Mouse (Mus musculus): Measurements from ENCODE around the gene Gabpb2.
A peak's percentile ranks its signal among the peaks of the same experiment; 100 is the strongest.

The Gabpb2 gene

GRCm38 (mm10) chr3:95217255-95218134 lies at the start of gene Gabpb2:
TSS of gene Gabpb2 (minus strand) at chr3:95217916.
- peak; percentile 87 for DNase-seq (ENCODE audit: low read depth, low spot score)

- DNase-seq (ENCODE audit: low read depth, low spot score): no peak
These were observed 48.3 kb upstream of the Gabpb2 start for GRCm38 (mm10) chr3:95266052-95266451.

GRCm38 (mm10) chr3:95264724-95265123 lies 47.0 kb upstream of the Gabpb2 start:
- no peak for DNase-seq (ENCODE audit: low read depth, low spot score)

DNA sequence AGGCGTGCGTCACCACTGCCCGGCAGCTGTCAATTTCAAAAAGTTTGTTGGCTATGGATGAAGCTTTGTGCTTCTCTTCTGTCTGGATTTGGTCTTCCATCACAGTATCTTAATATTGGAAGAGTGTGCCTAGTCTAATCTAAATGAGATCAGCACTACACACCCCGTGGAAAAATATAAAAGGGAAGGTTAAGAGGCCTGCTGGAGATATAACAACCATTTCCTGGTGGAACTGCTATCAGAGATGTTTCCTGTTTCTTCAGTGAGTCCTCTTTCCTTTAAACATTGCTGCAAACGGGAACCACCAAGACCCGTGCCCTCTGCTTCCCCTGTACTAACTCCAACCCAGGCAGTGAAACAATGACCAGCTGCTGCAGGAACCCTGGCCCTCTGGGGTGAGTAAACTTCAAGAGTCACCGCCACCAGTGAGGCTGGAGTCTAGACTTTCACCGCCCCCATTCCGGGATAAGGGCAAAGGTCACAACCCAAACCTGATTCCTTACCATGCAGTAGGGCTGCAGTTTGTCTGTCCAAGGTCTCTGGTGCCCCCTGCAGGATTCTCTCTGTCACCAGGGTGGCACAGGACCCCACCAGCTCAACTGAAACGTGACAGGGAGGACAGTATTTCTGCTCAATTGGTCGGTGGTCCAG lies 45.5 kb upstream of the Gabpb2 start:
- DNase-seq (ENCODE audit: low read depth, low spot score): no peak

DNA sequence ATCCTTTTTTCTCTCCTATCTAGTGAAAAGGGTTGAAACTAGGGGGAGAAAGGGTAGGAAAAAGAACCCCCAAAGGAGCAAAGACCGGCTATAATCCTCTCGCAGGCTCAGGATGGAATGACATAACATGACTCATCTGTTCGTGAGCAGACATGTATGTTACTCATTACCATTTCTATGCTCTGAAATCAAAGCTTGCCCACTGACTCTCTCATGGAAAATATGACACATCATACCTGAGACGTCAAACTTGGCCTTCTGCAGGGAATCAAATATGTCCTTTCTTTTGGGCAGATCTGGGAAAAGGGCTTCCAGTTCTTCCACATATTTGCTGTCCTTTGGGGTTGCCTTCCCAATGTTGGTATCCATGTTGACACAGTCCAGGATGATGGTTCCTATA lies 44.3 kb upstream of the Gabpb2 start:
- DNase-seq (ENCODE audit: low read depth, low spot score): no peak

- DNase-seq (ENCODE audit: low read depth, low spot score): no peak
These were observed 39.2 kb upstream of the Gabpb2 start for GRCm38 (mm10) chr3:95256931-95257330.

- DNase-seq (ENCODE audit: low read depth, low spot score): no peak
These were observed 33.2 kb upstream of the Gabpb2 start, which contains the start of gene Bnipl for GRCm38 (mm10) chr3:95250783-95251424. TSS of gene Bnipl (minus strand) at chr3:95251193.

DNA sequence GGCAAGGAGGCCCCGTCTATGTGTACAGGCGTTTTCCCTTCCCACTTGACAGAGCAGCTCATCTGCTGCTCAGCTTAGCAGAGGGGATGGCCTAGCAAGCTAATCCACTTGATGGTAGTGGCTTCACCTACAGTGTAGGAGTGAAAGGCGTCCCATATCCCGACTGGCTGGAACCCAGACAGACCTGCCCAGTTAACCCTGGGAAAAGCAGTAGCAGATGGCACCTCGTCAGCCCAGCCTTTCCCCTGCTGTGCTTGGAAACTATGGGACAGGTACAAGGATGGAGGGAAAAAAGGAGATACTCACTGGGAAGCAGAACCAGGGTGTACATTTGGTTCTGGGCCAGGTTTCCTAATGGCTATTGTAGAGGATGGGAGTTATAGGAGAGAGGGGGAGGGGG lies 32.6 kb upstream of the Gabpb2 start:
- no peak for DNase-seq (ENCODE audit: low read depth, low spot score)

- DNase-seq (ENCODE audit: low read depth, low spot score): no peak
These were observed 30.1 kb upstream of the Gabpb2 start for GRCm38 (mm10) chr3:95247660-95248336.

- DNase-seq (ENCODE audit: low read depth, low spot score): no peak
These were observed 28.9 kb upstream of the Gabpb2 start for GRCm38 (mm10) chr3:95246465-95247231.

GRCm38 (mm10) chr3:95243086-95243485 lies 25.4 kb upstream of the Gabpb2 start:
- no peak for DNase-seq (ENCODE audit: low read depth, low spot score)

GRCm38 (mm10) chr3:95241498-95241897 lies 23.8 kb upstream of the Gabpb2 start, which contains the start of gene Gm128:
TSS of gene Gm128 (minus strand) at chr3:95241598.
- DNase-seq (ENCODE audit: low read depth, low spot score): no peak

DNA sequence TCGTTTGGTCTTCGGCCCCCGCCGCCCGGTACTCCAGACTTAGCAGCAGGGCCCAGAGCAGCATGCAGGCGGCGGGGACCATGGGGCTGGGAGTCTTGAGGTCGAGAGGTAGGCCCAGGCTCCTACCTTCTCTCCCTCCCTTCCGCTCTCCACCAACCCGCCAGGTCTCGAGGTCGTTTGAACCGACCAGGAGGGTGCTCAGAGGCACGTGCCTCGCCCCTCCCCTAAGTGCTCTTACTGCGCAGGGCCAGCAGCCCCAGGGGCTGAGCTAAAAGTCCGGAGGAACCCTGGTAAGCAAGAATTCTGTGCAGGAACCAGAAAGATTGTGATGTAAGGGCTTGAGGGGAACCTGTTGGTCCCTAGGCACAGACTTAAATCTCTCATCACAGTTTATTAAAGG lies 23.2 kb upstream of the Gabpb2 start:
- DNase-seq (ENCODE audit: low read depth, low spot score): no peak

GRCm38 (mm10) chr3:95239971-95240370 lies 22.3 kb upstream of the Gabpb2 start:
- DNase-seq (ENCODE audit: low read depth, low spot score): no peak

DNA sequence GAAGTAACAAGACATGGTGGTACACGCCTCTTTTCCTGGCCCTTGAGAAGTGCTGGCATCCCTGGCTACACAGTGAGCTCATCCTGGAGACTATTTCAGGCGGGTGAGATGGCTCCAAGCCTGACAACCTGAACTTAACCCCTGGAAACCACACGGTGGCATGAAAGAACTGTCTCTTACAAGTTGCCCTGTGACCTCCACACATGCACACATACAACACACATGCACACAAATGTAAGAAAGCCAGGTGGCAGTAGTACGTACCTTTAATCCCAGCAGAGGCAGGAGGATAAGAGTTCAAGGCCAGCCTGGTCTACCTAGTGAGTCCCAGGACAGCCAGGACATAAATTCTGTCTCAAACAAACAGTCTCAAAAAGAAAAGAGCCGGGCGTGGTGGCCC lies 21.3 kb upstream of the Gabpb2 start:
- no peak for DNase-seq (ENCODE audit: low read depth, low spot score)

DNA sequence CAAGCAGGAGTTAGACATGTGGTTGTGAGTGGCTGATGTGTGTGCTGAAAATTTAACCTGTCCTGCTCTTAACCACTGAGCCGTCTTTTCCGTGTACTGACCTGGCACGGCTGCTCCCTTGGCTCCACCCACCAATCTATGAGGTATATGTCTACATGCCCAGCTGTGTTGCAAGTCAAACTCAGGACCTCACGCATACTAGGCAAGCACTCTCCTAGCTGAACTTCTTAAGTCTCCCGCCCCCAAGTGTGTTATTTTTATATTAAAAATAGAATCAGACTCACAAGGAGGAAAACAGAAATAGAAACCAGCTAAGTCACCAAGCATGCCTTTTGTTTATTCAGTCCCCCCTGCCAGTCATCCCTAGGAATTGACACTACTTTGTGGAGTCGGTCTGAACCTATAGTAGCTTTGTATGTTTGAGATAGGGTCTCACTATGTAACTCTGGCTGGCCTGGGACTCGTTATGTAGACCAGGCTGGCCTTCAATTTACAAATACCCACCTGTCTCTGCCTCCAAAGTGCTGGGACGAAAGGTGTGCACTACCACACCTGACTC lies 19.9 kb upstream of the Gabpb2 start:
- DNase-seq (ENCODE audit: low read depth, low spot score): no peak

DNA sequence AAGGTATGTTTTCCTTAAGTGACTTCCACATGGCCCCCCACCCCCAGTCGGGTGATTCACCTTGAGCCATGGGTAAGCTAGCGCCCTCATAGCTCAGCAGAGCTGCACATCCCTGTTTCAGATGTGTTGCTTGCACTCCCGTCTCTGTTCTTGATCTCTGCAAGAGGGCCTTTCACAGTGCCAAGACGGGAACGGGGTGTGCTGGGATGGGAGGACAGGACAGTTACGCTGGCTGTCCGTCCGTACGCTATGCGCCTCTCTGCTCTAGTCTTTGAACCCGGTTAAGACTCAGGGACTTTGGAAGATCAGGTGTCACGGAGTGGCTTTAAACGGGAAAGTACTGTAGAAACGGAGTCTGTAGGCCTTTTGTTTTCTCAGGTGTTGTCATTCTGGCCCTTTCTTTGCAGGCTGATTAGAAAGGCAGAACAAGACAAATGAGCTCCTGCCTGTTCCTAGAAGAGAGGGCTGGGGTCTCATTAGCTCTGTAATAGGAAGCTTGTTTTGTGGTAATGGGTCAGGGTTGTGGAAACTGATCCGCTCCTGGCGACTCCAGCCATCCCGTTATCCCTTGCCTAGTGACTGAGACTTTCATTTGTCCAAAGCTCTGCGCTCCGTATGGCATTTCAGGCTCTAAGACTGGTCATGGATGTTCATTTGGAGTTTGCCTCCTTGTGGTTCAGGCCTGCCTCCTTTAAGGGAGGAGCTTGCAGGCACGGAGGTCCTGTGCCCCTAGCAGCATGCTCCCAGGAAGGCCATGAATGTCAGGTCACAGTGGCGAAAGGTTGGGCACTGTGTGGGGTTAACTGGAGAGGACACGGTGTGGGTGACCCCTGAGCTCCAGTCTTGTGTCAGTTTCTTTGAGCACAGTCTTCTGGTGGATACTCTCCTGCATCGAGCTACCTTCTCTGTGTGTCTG lies 17.9 kb upstream of the Gabpb2 start:
- DNase-seq (ENCODE audit: low read depth, low spot score): no peak

DNA sequence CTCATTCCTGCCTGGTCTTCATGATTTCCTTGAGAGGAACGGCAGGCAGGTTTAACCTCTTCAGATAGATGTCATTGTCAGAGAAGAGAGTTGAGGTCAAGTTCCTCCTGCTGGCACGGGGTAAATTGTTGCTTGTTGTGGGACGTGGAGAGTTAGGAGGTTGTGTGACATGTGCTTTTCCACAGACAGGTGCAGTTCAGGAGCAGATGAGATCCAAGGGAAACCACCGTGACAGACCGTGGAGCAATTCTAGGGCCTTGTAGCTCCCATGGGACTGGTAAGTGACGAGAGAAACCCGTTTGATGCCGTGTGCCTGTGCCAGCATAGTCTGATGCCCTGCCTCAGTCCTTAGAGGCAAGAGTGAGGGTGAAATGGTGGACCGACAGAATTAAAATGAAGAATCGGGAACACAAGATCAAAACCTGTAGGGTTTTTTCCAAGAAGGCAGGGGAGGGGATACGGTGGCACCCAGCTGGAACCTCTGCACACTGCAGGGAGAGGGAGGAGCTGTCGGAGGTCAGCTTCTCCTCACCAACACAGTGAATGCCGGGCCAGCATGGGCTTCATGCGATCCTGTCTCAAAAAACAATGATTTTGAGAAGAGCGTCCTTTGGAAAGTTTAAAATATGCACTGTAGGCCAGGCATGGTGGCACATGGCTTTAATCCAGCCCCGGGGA lies 15.7 kb upstream of the Gabpb2 start:
- DNase-seq (ENCODE audit: low read depth, low spot score): no peak

- DNase-seq (ENCODE audit: low read depth, low spot score): no peak
These were observed 15.1 kb upstream of the Gabpb2 start for GRCm38 (mm10) chr3:95232771-95233170.

Data from WW6 (cell line).